Mouse (Mus musculus): Measurements from ENCODE around the gene Fbxo4.

- TF ChIP-seq CTCF (IDR thresholded peaks at IDR 0.05; ENCODE audit: control insufficient read depth, insufficient read depth, low read length) (no peak), POLR2A (IDR thresholded peaks at IDR 0.05; ENCODE audit: borderline replicate concordance, control insufficient read depth, low read depth, low read length) (no peak)
Observed at GRCm38 (mm10) chr15:3999144-3999543, 19.8 kb upstream of the Fbxo4 start.

All from bone marrow, adult 2 months (tissue).